Mouse (Mus musculus): ENCODE results near the gene 1810009A15Rik.

1810009A15Rik gene

GRCm38 (mm10) chr19:8920073-8920736 lies 31.6 kb downstream of the 1810009A15Rik start, which contains the start of gene B3gat3:
TSS of gene B3gat3 (plus strand) at chr19:8920374.
- peak; percentile 67 for DNase-seq (ENCODE audit: extremely low spot score, low read depth, low spot score)

DNA sequence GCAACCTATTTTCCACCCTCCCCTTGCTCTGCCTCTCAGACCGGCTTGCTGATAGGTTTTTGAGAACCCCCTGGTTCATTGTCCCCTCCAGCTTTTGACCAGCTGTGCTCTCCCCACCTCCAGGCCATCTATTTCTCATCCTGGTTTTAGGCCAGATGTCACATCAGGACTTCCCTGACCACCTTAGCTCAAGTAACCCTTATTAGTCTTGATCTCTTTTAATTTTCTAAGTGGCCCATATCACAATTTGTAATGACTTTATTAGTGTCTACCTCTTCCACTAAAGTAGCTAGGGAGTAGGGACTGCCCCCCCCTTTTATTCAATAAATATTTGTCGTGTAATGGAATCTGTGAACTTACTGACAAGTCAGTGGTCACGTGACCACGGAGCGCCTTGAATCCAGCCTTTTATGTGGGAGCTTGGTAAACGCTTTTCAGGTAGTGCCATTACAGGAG lies 32.2 kb downstream of the 1810009A15Rik start:
- no peak for DNase-seq (ENCODE audit: extremely low spot score, low read depth, low spot score)

GRCm38 (mm10) chr19:8921741-8922140 lies 33.1 kb downstream of the 1810009A15Rik start:
- DNase-seq (ENCODE audit: extremely low spot score, low read depth, low spot score) = no peak

DNA sequence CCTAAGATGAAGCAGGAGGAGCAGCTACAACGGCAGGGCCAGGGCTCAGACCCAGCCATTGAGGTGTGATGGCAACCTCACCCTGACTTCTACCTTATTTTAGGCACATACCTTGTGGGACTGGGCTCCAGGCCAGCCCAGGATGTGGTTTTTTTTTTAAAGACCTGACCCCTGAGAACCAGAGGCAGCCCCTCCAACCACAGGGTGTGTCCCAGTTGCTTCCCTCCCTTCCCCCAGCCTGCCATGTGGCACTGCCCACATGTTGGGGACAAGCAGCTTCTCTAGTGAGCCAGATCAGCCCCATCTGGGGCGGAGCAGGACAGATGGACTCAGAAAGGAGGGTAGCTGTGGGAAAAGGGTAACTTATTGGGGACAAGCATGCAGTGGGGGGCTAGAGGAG lies 38.1 kb downstream of the 1810009A15Rik start:
- DNase-seq (ENCODE audit: extremely low spot score, low read depth, low spot score) = no peak

GRCm38 (mm10) chr19:8927891-8928525 lies 39.4 kb downstream of the 1810009A15Rik start:
- DNase-seq (ENCODE audit: extremely low spot score, low read depth, low spot score) = no peak

DNA sequence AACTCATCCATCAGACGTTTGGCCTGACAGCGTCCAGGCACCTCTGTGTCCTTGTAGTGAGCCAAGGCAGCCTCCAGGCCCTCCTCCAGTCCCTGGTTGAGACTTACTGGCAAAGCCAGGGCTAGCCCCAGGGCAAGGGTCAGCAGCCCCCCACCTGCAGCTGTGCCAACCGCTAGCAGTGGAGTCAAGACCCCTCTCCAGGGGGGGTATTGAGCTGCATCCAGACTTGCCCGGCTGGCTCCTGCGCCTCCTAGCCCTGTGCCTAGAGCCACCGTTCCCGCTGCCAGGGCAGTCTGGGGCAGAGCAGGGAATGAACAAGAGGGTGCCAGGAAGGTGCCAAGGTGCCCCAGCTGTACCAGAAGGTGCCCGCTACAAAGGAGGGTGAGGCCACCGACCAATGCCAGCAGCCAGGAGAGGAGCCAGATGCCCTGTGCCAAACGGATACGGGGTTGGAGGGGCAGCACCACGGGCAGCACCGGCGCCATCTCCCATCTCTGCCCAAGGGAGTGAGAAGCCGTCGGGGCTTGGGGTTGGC lies 40.1 kb downstream of the 1810009A15Rik start:
- DNase-seq (ENCODE audit: extremely low spot score, low read depth, low spot score) = no peak

- no peak for DNase-seq (ENCODE audit: extremely low spot score, low read depth, low spot score)
Measured at GRCm38 (mm10) chr19:8929224-8930088, 40.8 kb downstream of the 1810009A15Rik start, which contains the start of the genes Rom1 and Eml3. TSS of gene Rom1 (minus strand) at chr19:8929356. TSS of gene Eml3 (plus strand) at chr19:8929552.

- DNase-seq (ENCODE audit: extremely low spot score, low read depth, low spot score) = no peak
Measured at GRCm38 (mm10) chr19:8930117-8930516, 41.5 kb downstream of the 1810009A15Rik start.

DNA sequence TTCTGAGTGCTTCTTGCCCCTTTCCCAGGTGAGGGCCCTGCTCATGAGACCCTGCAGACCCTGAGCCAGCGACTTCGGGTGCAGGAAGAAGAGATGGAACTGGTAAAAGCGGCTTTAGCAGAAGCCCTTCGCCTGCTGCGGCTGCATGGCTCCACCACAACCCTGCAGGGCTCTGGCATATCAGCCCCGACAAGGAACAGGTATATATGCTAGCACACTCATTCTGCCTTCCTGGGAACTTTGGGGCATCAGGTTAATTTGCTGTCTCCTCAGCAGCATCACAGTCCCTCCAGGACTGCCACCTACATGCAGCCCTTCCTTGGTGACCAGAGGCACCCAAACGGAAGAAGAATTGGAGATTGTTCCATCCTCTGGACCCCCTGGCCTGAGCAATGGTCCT lies 42.1 kb downstream of the 1810009A15Rik start:
- DNase-seq (ENCODE audit: extremely low spot score, low read depth, low spot score) = no peak

GRCm38 (mm10) chr19:8936736-8937135 lies 48.1 kb downstream of the 1810009A15Rik start:
- DNase-seq (ENCODE audit: extremely low spot score, low read depth, low spot score) = no peak

All from hindlimb bud, embryonic 11.5 days (tissue).